Mouse (Mus musculus): ENCODE data around the gene Agap2. TPM values are rescaled to one million over a fixed set of nuclear protein-coding genes. Genes with fewer than 3 reads are reported as not detected.

Agap2 gene
- total and polyA plus RNA-seq, 3 experiments: 24.8 to 43.5 (median 26.1) TPM

DNA sequence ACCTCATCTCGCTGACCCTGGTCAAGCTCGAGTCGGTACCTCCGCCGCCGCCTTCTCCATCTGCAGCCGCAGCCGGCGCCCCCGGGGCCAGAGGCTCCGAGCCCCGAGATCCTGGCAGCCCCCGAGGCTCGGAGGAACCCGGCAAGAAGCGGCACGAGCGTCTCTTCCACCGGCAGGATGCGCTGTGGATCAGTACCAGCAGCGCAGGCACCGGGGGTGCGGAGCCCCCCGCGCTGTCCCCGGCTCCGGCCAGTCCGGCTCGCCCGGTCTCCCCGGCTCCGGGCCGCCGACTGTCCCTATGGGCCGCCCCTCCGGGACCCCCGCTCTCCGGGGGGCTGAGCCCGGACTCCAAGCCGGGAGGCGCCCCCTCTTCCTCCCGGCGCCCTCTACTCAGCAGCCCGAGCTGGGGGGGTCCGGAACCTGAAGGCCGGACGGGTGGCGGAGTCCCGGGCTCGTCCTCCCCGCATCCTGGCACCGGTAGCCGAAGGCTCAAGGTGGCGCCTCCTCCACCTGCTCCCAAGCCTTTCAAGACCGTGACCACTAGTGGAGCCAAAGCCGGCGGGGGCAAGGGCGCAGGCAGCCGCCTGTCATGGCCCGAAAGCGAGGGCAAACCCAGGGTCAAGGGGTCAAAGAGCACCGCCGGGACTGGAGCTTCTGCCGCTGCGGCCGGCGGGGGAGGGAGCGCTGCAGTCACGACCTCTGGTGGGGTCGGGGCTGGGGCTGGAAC is 4.7 kb downstream of the Agap2 start:
- TF ChIP-seq MXI1 (IDR thresholded peaks at IDR 0.05; ENCODE audit: low read depth, low read length) (no peak), PAX5 (IDR thresholded peaks at IDR 0.05; ENCODE audit: low read length) (no peak), ETS1 (conservative IDR thresholded peaks at IDR 0.05; ENCODE audit: low read depth, low read length) (no peak), IRF4 (IDR thresholded peaks at IDR 0.05; ENCODE audit: low read depth, low read length) (no peak), RAD21 (IDR thresholded peaks at IDR 0.05; ENCODE audit: low read depth, low read length) (no peak), BHLHE40 (IDR thresholded peaks at IDR 0.05; ENCODE audit: low read depth, low read length) (no peak), GABPA (IDR thresholded peaks at IDR 0.05; ENCODE audit: insufficient replicate concordance, low read depth, low read length) (no peak), HCFC1 (IDR thresholded peaks at IDR 0.05; ENCODE audit: low read depth, low read length) (no peak), POLR2AphosphoS2 (IDR thresholded peaks at IDR 0.05; ENCODE audit: low read depth, low read length) (no peak), ZKSCAN1 (IDR thresholded peaks at IDR 0.05; ENCODE audit: borderline replicate concordance, low read depth, low read length) (no peak), MAX (IDR thresholded peaks at IDR 0.05; ENCODE audit: low read length) (no peak), CTCF (conservative IDR thresholded peaks at IDR 0.05 in 1 of 2, IDR thresholded peaks at IDR 0.05 in 1 of 2; ENCODE audit: low read depth in 2 of 2, low read length in 2 of 2) (no peak), USF2 (conservative IDR thresholded peaks at IDR 0.05; ENCODE audit: low read depth, low read length) (no peak), RCOR1 (conservative IDR thresholded peaks at IDR 0.05; ENCODE audit: low read depth, low read length) (no peak), CHD2 (IDR thresholded peaks at IDR 0.05; ENCODE audit: low read length) (no peak), MEF2A (IDR thresholded peaks at IDR 0.05; ENCODE audit: borderline replicate concordance, low read depth, low read length) (no peak), JUN (IDR thresholded peaks at IDR 0.05; ENCODE audit: insufficient read depth, low read depth, low read length) (no peak), CHD1 (IDR thresholded peaks at IDR 0.05; ENCODE audit: low read depth, low read length) (no peak), NRF1 (IDR thresholded peaks at IDR 0.05; ENCODE audit: low read depth, low read length) (no peak), UBTF (IDR thresholded peaks at IDR 0.05; ENCODE audit: low read depth, low read length) (no peak)
- in situ Hi-C loops (cut with MboI; ENCODE audit: low pct_ligation_motif_present, low pct_unique_long_range_greater_than_20kb, low sequenced_read_pairs): no loop called here

More for the DNA sequence above, 4.7 kb downstream of the Agap2 start:
- H3K27me3 ChIP-seq (replicated peaks): no peaks in the 10 kb centered on the region
- DNase-seq (ENCODE audit: extremely low read depth): no peak
- H3K4me2 ChIP-seq (ENCODE audit: insufficient read depth, low read depth, poor library complexity, severe bottlenecking): no peak overlapping the region
- H3K9ac ChIP-seq (ENCODE audit: insufficient read depth, low read depth): no peak overlapping the region
- dilution Hi-C loops (cut with MboI; ENCODE audit: extremely low pct_ligation_motif_present, extremely low pct_unique_long_range_greater_than_20kb, low sequenced_read_pairs): no loop called here
- H3K79me2 ChIP-seq (replicated peaks; ENCODE audit: control insufficient read depth, extremely low read depth, insufficient read depth, poor library complexity, severe bottlenecking): peaks cover 9% of the 10 kb centered on the region
- peaks cover 38 to 72% of the 10 kb centered on the region in 2 experiments for H3K36me3 ChIP-seq (replicated peaks in 1 of 2; ENCODE audit: control insufficient read depth in 1 of 2, insufficient read depth in 1 of 2, low read length in 1 of 2)
- no peak overlapping the region for H3K4me3 ChIP-seq (replicated peaks in 1 of 3; ENCODE audit: low read depth in 2 of 3, low read length in 2 of 3, poor library complexity in 1 of 3)
- H3K9me3 ChIP-seq (replicated peaks; ENCODE audit: low read length): no peaks in the 10 kb centered on the region
- no peak overlapping the region for H3K27ac ChIP-seq (ENCODE audit: insufficient read depth, low read depth)
- peaks cover 4 to 20% of the 10 kb centered on the region in 2 experiments; a peak in 3 of 4 replicates for H3K4me1 ChIP-seq (ENCODE audit: control insufficient read depth in 1 of 2, insufficient read depth in 2 of 2)

Data from CH12.LX (cell line).